Mouse (Mus musculus) hindbrain, embryonic 16.5 days (tissue): ENCODE measurements around the gene Ebf1. TPM values are rescaled to one million over a fixed set of nuclear protein-coding genes. Genes with fewer than 3 reads are reported as not detected.
A peak's percentile ranks its signal among the peaks of the same experiment; 100 is the strongest.

Experiments used
- ATAC-seq: fragments of 200-750 bp; cut with Nextera tagmentation; 2 replicates; pipeline ENCODE4 v1.8.0; 2017; ENCODE audit warnings: moderate TSS enrichment, moderate library complexity
- H3K27ac ChIP-seq: fragments of 300-500 bp; sonication (generic); 2 replicates; pipeline ENCODE4 v1.5.1; 2014; ENCODE audit warnings: low read depth, mild to moderate bottlenecking, control low read depth, low read length, moderate library complexity
- H3K27me3 ChIP-seq: fragments of 300-500 bp; sonication (generic); replicated peaks from 2 replicates; pipeline ENCODE4 v1.6.1; 2014; ENCODE audit warnings: low read length; ENCODE audit not compliant: control insufficient read depth, insufficient read depth
- H3K36me3 ChIP-seq: fragments of 300-500 bp; sonication (generic); 2 replicates; pipeline ENCODE4 v1.6.1; 2014; ENCODE audit warnings: mild to moderate bottlenecking, low read length, moderate library complexity, mixed read lengths; ENCODE audit not compliant: control insufficient read depth, insufficient read depth
- H3K4me1 ChIP-seq: fragments of 300-500 bp; sonication (generic); 2 replicates; pipeline ENCODE4 v1.6.1; 2014; ENCODE audit warnings: low read depth, low read length; ENCODE audit not compliant: control insufficient read depth, insufficient read depth
- H3K4me2 ChIP-seq: fragments of 300-500 bp; sonication (generic); 2 replicates; pipeline ENCODE4 v1.6.1; 2014; ENCODE audit warnings: mild to moderate bottlenecking, low read length, control low read depth, moderate library complexity
- H3K4me3 ChIP-seq: fragments of 300-500 bp; sonication (generic); 2 replicates; pipeline ENCODE4 v1.5.1; 2014; ENCODE audit warnings: mild to moderate bottlenecking, low read length, control low read depth, moderate library complexity
- H3K9ac ChIP-seq: fragments of 300-500 bp; sonication (generic); 2 replicates; pipeline ENCODE4 v1.6.1; 2014; ENCODE audit warnings: low read depth, mild to moderate bottlenecking, control low read depth, low read length, moderate library complexity
- H3K9me3 ChIP-seq: fragments of 300-500 bp; sonication (generic); 2 replicates; pipeline ENCODE4 v1.6.1; 2014; ENCODE audit warnings: mild to moderate bottlenecking, low read length, moderate library complexity; ENCODE audit not compliant: control insufficient read depth
- WGBS: fragments of 180-500 bp; shearing (Covaris S2); extraction: QIAGEN DNeasy Blood & Tissue Kit; methylation state at CpG from one replicate; pipeline ENCODE4 v1.1.7; 2014; 5-methylcytosine and 5-hydroxymethylcytosine counted together
- polyA plus RNA-seq: library from polyadenylated mRNA; unstranded; fragments of >200 nt; fragmentation: Nextera tagmentation; extraction: Ambion mirVana; gene quantifications from 2 replicates; pipeline ENCODE4 v1.2.1, GENCODE M21; 2015

Gene Ebf1
- polyA plus RNA-seq, 1 experiment from 2014 or later = 111 TPM

GRCm38 (mm10) chr11:44593016-44593415, 24.1 kb upstream of the Ebf1 start:
- H3K27ac ChIP-seq = no peak overlapping the region

GRCm38 (mm10) chr11:44594768-44595167, 22.3 kb upstream of the Ebf1 start:
- Histone ChIP-seq H3K4me2 (no peak overlapping the region), H3K27ac (no peak overlapping the region), H3K36me3 (no peaks in the 10 kb centered on the region), H3K4me3 (no peak overlapping the region), H3K4me1 (no peaks in the 10 kb centered on the region), H3K9me3 (no peaks in the 10 kb centered on the region), H3K27me3 (no peaks in the 10 kb centered on the region), H3K9ac (no peak overlapping the region)
- 83% methylated on average over 3 of the region's 3 CpGs for WGBS
- no peak for ATAC-seq

More at GRCm38 (mm10) chr11:44593016-44593415, 24.1 kb upstream of the Ebf1 start:
- Histone ChIP-seq H3K27me3 (no peaks in the 10 kb centered on the region), H3K4me3 (no peak overlapping the region), H3K4me1 (no peaks in the 10 kb centered on the region), H3K4me2 (no peak overlapping the region), H3K36me3 (no peaks in the 10 kb centered on the region), H3K9ac (no peak overlapping the region), H3K9me3 (no peaks in the 10 kb centered on the region)
- no peak for ATAC-seq
- 95% methylated on average over 6 of the region's 6 CpGs for WGBS

DNA sequence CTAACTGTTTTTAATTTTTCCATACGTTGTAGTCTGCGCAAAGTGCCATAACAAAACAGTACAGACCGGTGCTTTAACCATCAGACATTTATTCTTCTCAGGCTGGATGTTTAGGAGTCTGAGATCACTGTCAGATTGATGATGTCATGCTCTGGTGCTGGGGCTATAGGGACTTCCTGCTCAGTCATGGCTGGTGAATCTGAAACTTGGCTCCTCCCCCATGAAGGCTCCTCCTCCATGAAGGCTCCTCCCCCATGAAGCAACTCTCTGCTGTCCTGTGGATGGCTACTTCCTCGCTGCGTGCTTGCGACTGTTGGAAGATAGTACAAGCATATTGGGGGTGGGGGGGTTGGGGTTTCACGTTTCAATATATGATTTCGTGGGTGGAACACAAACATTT, 10.2 kb upstream of the Ebf1 start:
- Histone ChIP-seq H3K4me3 (no peak overlapping the region), H3K36me3 (no peaks in the 10 kb centered on the region), H3K27me3 (no peaks in the 10 kb centered on the region), H3K9ac (no peak overlapping the region), H3K4me1 (peaks cover 7% of the 10 kb centered on the region), H3K4me2 (no peak overlapping the region), H3K27ac (no peak overlapping the region), H3K9me3 (no peaks in the 10 kb centered on the region)
- 87% methylated on average over 8 of the region's 8 CpGs for WGBS
- no peak for ATAC-seq

DNA sequence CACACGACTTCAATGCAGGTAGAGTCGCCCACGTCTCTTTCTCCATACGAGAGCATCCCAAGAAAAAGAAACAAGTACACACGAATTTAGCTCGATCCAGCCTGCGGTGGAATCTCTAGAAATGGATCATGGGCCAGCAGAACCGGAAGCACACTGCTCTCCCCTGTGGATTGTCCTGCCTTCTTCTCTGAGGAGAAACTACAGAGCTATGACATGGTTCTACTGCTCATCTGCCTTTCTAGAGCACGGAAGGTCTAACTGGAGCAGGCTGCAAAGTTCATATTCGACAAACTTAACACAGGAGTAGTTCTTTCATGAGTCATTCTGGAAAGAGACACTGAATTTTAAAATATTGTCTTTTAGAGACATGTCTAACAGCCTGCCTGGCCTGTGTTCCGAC, 8.5 kb upstream of the Ebf1 start:
- H3K9me3 ChIP-seq = no peaks in the 10 kb centered on the region
- H3K36me3 ChIP-seq = no peaks in the 10 kb centered on the region
- H3K4me1 ChIP-seq = peaks cover 18% of the 10 kb centered on the region
- H3K4me2 ChIP-seq = no peak overlapping the region
- no peak overlapping the region for H3K27ac ChIP-seq
- no peak overlapping the region for H3K4me3 ChIP-seq
- H3K9ac ChIP-seq = no peak overlapping the region
- WGBS = 81% methylated on average over 11 of the region's 11 CpGs
- H3K27me3 ChIP-seq = no peaks in the 10 kb centered on the region
- ATAC-seq = no peak

DNA sequence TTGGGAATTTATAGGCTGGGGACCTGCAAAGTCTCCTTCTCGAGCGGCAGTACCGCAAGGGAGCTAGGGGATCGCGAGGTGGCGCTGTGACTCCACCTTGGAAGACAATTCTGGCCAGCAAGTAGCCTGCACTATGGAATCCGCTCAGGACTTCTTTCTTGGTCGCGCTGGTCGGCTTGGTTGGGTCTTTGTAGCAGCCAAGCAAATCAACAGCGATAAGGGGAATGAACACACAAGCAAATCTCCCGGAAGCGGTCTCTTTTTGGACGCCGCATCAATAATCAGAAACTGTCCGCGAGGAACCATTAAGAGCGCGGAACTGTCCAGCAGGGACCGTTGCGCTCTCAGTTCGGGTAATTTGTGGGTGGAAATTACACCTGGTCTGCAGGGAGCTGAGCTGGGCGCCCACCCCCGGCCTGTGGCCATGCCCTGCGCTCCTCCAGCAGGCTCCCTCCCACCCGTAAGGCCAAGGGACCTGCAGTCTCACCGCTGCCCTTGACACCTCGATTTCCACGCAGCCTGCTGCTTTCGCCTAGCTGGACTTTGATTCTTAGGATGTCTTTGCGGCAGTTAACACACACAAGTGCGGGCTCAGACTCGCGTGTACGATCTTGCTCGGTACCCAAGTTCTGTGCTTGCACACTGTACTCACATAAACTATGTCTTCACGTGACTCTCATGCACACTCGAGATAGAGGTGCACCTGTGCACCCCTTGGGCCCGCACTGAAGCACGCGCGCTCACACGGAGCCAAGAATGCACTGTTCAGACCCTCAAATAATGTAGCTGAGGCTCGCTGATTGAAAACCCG, 5.9 kb upstream of the Ebf1 start:
- H3K27ac ChIP-seq = peak overlapping the region; percentile 66
- H3K27me3 ChIP-seq = 0 out of 2 replicates have a peak, but pooled peaks cover 2% of the 10 kb centered on the region
- peak; percentile 93 for ATAC-seq
- peak overlapping the region; percentile 51 for H3K4me3 ChIP-seq
- H3K36me3 ChIP-seq = no peaks in the 10 kb centered on the region
- peak overlapping the region; percentile 70 for H3K9ac ChIP-seq
- peak overlapping the region; percentile 99 for H3K4me2 ChIP-seq
- no peaks in the 10 kb centered on the region for H3K9me3 ChIP-seq
- H3K4me1 ChIP-seq = peaks cover 18% of the 10 kb centered on the region
- WGBS = under 1% methylated on average over 45 of the region's 45 CpGs

- no peak overlapping the region for H3K27ac ChIP-seq
Observed at GRCm38 (mm10) chr11:44612156-44612555, 5.0 kb upstream of the Ebf1 start.

DNA sequence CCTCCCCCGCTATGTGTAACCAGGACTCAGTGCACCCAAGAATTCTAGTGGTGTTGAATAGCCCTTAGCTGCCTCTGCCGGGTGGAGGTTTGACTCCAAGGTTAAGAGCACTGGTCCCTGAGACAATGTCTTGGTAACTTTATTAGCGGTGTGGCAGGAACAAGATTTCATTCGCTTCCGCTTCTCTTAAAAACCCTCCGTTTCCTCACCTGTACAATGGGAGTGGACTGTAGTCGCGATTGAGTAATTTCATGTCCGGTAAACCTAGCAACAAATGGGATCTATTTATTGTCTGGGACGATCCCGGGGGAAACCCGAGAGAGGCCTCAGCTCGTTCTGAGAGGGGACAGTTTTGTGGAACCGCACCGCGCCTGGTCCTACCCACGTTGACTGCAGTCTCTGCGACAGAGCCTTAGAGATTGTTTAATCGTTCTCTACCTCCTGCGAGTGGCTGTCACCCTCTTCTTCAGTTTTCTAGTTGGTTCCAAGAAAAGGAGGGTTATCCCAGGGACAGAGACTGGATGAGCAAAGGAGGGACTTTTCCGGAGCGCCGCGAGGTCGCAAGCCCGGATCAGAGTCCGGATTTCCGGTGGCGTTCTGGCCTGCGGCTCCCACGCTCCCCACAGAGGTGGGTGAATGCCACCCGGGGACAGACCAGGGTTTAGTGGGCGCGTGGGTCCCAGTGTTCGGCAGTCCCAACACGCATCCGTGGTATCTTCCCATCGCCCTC, 4.3 kb upstream of the Ebf1 start:
- Histone ChIP-seq H3K4me1 (peaks cover 18% of the 10 kb centered on the region), H3K36me3 (no peaks in the 10 kb centered on the region), H3K27me3 (0 out of 2 replicates have a peak, but pooled peaks cover 2% of the 10 kb centered on the region), H3K9me3 (no peaks in the 10 kb centered on the region), H3K27ac (0 out of 2 replicates have a peak overlapping the region, but pooled peaks have one; percentile 13), H3K4me3 (peak overlapping the region; percentile 32), H3K9ac (peak overlapping the region; percentile 55), H3K4me2 (peak overlapping the region; percentile 55)
- no peak for ATAC-seq
- WGBS = 3% methylated on average over 38 of the region's 38 CpGs

More at GRCm38 (mm10) chr11:44612156-44612555, 5.0 kb upstream of the Ebf1 start:
- H3K4me2 ChIP-seq = no peak overlapping the region
- no peaks in the 10 kb centered on the region for H3K9me3 ChIP-seq
- no peak overlapping the region for H3K9ac ChIP-seq
- H3K4me1 ChIP-seq = peaks cover 18% of the 10 kb centered on the region
- H3K4me3 ChIP-seq = no peak overlapping the region
- no peaks in the 10 kb centered on the region for H3K36me3 ChIP-seq
- 9% methylated on average over 10 of the region's 10 CpGs for WGBS
- no peak for ATAC-seq
- 0 out of 2 replicates have a peak, but pooled peaks cover 2% of the 10 kb centered on the region for H3K27me3 ChIP-seq

GRCm38 (mm10) chr11:44613411-44614180, 3.5 kb upstream of the Ebf1 start:
- H3K9ac ChIP-seq = peak overlapping the region; percentile 55
- H3K4me1 ChIP-seq = peaks cover 18% of the 10 kb centered on the region
- peak overlapping the region; percentile 55 for H3K4me2 ChIP-seq
- peak overlapping the region; percentile 32 for H3K4me3 ChIP-seq
- 0 out of 2 replicates have a peak, but pooled peaks cover 2% of the 10 kb centered on the region for H3K27me3 ChIP-seq
- no peak for ATAC-seq
- H3K27ac ChIP-seq = 0 out of 2 replicates have a peak overlapping the region, but pooled peaks have one; percentile 13
- no peaks in the 10 kb centered on the region for H3K9me3 ChIP-seq
- H3K36me3 ChIP-seq = no peaks in the 10 kb centered on the region
- WGBS = 12% methylated on average over 14 of the region's 14 CpGs
